Mouse (Mus musculus) olfactory bulb, adult 2 months (tissue): ENCODE results near the gene Zdhhc20.

Experiments
- CTCF ChIP-seq: fragments of 200-500 bp; IDR thresholded peaks from 2 replicates; pipeline ENCODE4 v1.5.1; 2012; ENCODE audit warnings: low read depth, mild to moderate bottlenecking, low read length, moderate library complexity; ENCODE audit not compliant: insufficient read depth
- POLR2A ChIP-seq: fragments of 200-500 bp; IDR thresholded peaks from 2 replicates; pipeline ENCODE4 v1.6.1; 2012; ENCODE audit warnings: mild to moderate bottlenecking, low read depth, low read length, moderate library complexity; ENCODE audit not compliant: insufficient read depth

DNA sequence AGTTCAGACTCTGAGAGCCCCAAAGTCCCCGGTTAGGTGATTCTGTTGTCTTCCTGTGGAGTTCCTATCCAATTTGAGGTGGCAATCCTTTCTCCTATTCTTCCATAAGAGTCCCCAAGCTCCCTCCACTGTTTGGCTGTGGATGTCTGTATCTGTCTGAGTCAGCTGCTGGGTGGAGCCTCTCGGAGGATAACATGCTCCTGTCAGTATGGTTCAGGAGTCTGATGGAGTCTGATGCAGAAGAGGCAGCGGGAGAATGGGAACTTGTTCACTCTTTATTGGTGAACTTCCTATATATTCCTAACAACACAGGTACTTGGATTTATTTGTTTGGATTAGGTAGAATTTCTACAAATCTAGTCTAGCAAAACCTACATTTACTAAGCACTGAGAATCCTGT, 45.5 kb downstream of the Zdhhc20 start:
- TF ChIP-seq POLR2A: no peak
- TF ChIP-seq CTCF: no peak
